Mouse (Mus musculus) C2C12 (cell line): ENCODE data around the gene Cacnb4. TPM values are rescaled to one million over a fixed set of nuclear protein-coding genes. Genes with fewer than 3 reads are reported as not detected.

Source experiments
- H3K27me3 ChIP-seq: one replicate; pipeline ENCODE4 v1.6.1; 2011; ENCODE audit not compliant: control insufficient read depth, insufficient read depth, insufficient read length
- H3K36me3 ChIP-seq: one replicate; pipeline ENCODE4 v1.6.1; 2011; ENCODE audit not compliant: control insufficient read depth, insufficient read depth
- H3K4me3 ChIP-seq: one replicate; pipeline ENCODE4 v1.5.1; 2011; ENCODE audit warnings: mild to moderate bottlenecking, control low read depth; ENCODE audit not compliant: poor library complexity, insufficient read depth, severe bottlenecking
- H3K79me2 ChIP-seq: one replicate; pipeline ENCODE4 v1.6.1; 2011; ENCODE audit not compliant: control insufficient read depth, insufficient read depth
- H3K79me3 ChIP-seq: one replicate; pipeline ENCODE4 v1.6.1; 2011; ENCODE audit warnings: low read depth, control low read depth
- H3ac ChIP-seq: one replicate; pipeline ENCODE3; 2011; ENCODE audit warnings: low read depth; ENCODE audit not compliant: control insufficient read depth, insufficient read length
- CEBPB ChIP-seq: IDR thresholded peaks from one replicate; pipeline ENCODE4 v1.6.1; 2011; ENCODE audit warnings: low read depth, mild to moderate bottlenecking, control low read depth, moderate library complexity
- CTCF ChIP-seq: IDR thresholded peaks from one replicate; pipeline ENCODE4 v1.5.1; 2011; ENCODE audit not compliant: control insufficient read depth, insufficient read depth, insufficient read length
- FOSL1 ChIP-seq: IDR thresholded peaks from one replicate; pipeline ENCODE4 v1.8.0; 2011; ENCODE audit warnings: mild to moderate bottlenecking, low read length; ENCODE audit not compliant: poor library complexity, insufficient read depth, severe bottlenecking
- MAX ChIP-seq: IDR thresholded peaks from one replicate; pipeline ENCODE4 v1.6.1; 2011; ENCODE audit warnings: mild to moderate bottlenecking, control low read depth
- MYOD1 ChIP-seq: IDR thresholded peaks from one replicate; pipeline ENCODE4 v1.6.1; 2011; ENCODE audit warnings: low read depth; ENCODE audit not compliant: control insufficient read depth, insufficient read length
- MYOG ChIP-seq: IDR thresholded peaks from one replicate; pipeline ENCODE4 v1.6.1; 2011; ENCODE audit not compliant: control insufficient read depth, insufficient read length; ENCODE audit errors: extremely low read depth
- USF1 ChIP-seq: IDR thresholded peaks from one replicate; pipeline ENCODE4 v1.6.1; 2011; ENCODE audit warnings: low read depth, mild to moderate bottlenecking, control low read depth, moderate library complexity
- polyA plus RNA-seq: library from polyadenylated mRNA; unstranded; fragments of >200 nt; fragmentation: generic; extraction: Trizol; gene quantifications from one replicate; pipeline ENCODE4 v1.2.1, GENCODE M21; 2012; ENCODE audit warnings: missing spikeins

Cacnb4 gene
- polyA plus RNA-seq, 1 experiment: 0.01 TPM

GRCm38 (mm10) chr2:52547331-52547730 lies 129.3 kb downstream of the Cacnb4 start:
- Histone ChIP-seq H3K79me2 (no peaks in the 10 kb centered on the region), H3ac (no peak overlapping the region), H3K79me3 (no peaks in the 10 kb centered on the region), H3K4me3 (peak overlapping the region; percentile 6), H3K27me3 (no peaks in the 10 kb centered on the region), H3K36me3 (no peaks in the 10 kb centered on the region)
- no peak for TF ChIP-seq USF1
- no peak for TF ChIP-seq MYOD1
- no peak for TF ChIP-seq CEBPB
- no peak for TF ChIP-seq MAX
- TF ChIP-seq MYOG: no peak
- TF ChIP-seq FOSL1: no peak
- no peak for TF ChIP-seq CTCF

- no peaks in the 10 kb centered on the region for H3K36me3 ChIP-seq
- no peaks in the 10 kb centered on the region for H3K79me3 ChIP-seq
- H3K79me2 ChIP-seq: no peaks in the 10 kb centered on the region
- TF ChIP-seq MAX (no peak), MYOD1 (no peak)
- H3K4me3 ChIP-seq: no peak overlapping the region
- no peaks in the 10 kb centered on the region for H3K27me3 ChIP-seq
- H3ac ChIP-seq: no peak overlapping the region
Observed at GRCm38 (mm10) chr2:52544527-52544926, 132.1 kb downstream of the Cacnb4 start.

- H3K79me3 ChIP-seq: no peaks in the 10 kb centered on the region
- no peak for TF ChIP-seq CTCF
- no peak for TF ChIP-seq CEBPB
- no peak for TF ChIP-seq USF1
- no peak for TF ChIP-seq MYOD1
- no peak for TF ChIP-seq MYOG
- TF ChIP-seq FOSL1: no peak
- TF ChIP-seq MAX: no peak
- H3K79me2 ChIP-seq: no peaks in the 10 kb centered on the region
- H3K27me3 ChIP-seq: peaks cover 3% of the 10 kb centered on the region
- no peak overlapping the region for H3K4me3 ChIP-seq
- H3K36me3 ChIP-seq: no peaks in the 10 kb centered on the region
- H3ac ChIP-seq: no peak overlapping the region
Observed at GRCm38 (mm10) chr2:52541068-52541467, 135.6 kb downstream of the Cacnb4 start.

- Histone ChIP-seq H3K79me2 (no peaks in the 10 kb centered on the region), H3K4me3 (no peak overlapping the region), H3ac (no peak overlapping the region), H3K79me3 (no peaks in the 10 kb centered on the region), H3K36me3 (no peaks in the 10 kb centered on the region), H3K27me3 (peaks cover 3% of the 10 kb centered on the region)
- TF ChIP-seq FOSL1: no peak
- no peak for TF ChIP-seq MYOD1
- TF ChIP-seq USF1: no peak
- TF ChIP-seq MAX: no peak
- TF ChIP-seq MYOG: no peak
- no peak for TF ChIP-seq CEBPB
- no peak for TF ChIP-seq CTCF
Observed at GRCm38 (mm10) chr2:52539318-52539717, 137.3 kb downstream of the Cacnb4 start.

- Histone ChIP-seq H3K79me2 (no peaks in the 10 kb centered on the region), H3K4me3 (no peak overlapping the region), H3ac (no peak overlapping the region), H3K27me3 (peaks cover 3% of the 10 kb centered on the region), H3K79me3 (no peaks in the 10 kb centered on the region), H3K36me3 (no peaks in the 10 kb centered on the region)
- TF ChIP-seq CTCF (no peak), FOSL1 (no peak), MYOG (no peak), MAX (no peak), USF1 (no peak), CEBPB (no peak), MYOD1 (no peak)
Observed at GRCm38 (mm10) chr2:52537645-52538044, 139.0 kb downstream of the Cacnb4 start.

GRCm38 (mm10) chr2:52537155-52537554 lies 139.5 kb downstream of the Cacnb4 start:
- no peak overlapping the region for H3ac ChIP-seq
- TF ChIP-seq MYOG (no peak), CTCF (no peak), CEBPB (no peak), MYOD1 (no peak), MAX (no peak), USF1 (no peak), FOSL1 (no peak)
- H3K79me3 ChIP-seq: no peaks in the 10 kb centered on the region
- H3K27me3 ChIP-seq: peaks cover 3% of the 10 kb centered on the region
- no peaks in the 10 kb centered on the region for H3K36me3 ChIP-seq
- H3K79me2 ChIP-seq: no peaks in the 10 kb centered on the region
- H3K4me3 ChIP-seq: no peak overlapping the region
